Mouse (Mus musculus): ENCODE data around the gene Cgref1. TPM values are rescaled to one million over a fixed set of nuclear protein-coding genes. Genes with fewer than 3 reads are reported as not detected.
A peak's percentile ranks its signal among the peaks of the same experiment; 100 is the strongest.

Cgref1 gene
- polyA plus RNA-seq (2012; rRNA removed), result 25.2 and 26.3 TPM in 2 replicates

- Histone ChIP-seq H3K4me1 (ENCODE audit: control insufficient read depth, insufficient read depth, low read length) (peaks cover 6% of the 10 kb centered on the region; the same call in 1 of the 2 replicates), H3K27ac (ENCODE audit: insufficient read depth, low read length) (no peak within 1 kb of the TSS), H3K4me3 (ENCODE audit: insufficient read depth, low read length) (peak within 1 kb of the TSS; percentile 32)
- TF ChIP-seq CTCF (IDR thresholded peaks at IDR 0.05; ENCODE audit: extremely low read depth, insufficient read depth, low read length) (peak; percentile 15; the same call in 1 of the 2 replicates), POLR2A (IDR thresholded peaks at IDR 0.05; ENCODE audit: extremely low read depth, insufficient read depth, low read length) (peak; percentile 56)
These were observed at the start of gene Cgref1 for GRCm38 (mm10) chr5:30944956-30945781. Gene Cgref1 (minus strand): TSS chr5:30945591.

DNA sequence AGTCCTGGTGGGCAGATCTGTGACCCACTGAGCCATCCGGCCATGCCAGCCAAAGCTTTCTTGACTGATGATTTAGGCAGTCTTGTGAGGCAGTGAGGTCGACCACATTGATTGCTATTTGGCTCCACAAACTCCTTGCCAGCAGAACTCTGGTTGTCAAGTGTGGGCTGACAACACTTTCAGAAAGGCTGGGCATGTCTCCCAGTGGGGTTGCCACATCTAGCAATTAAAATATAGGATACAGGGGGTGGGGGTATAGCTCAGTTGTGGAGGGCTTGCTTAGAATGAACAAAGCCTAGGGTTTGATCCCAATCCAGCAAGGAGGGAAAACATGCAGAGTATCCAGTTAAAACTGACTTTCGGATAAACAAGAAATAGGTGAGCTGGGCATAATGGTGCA, 48.7 kb upstream of the Cgref1 start:
- no peak for TF ChIP-seq CTCF (IDR thresholded peaks at IDR 0.05; ENCODE audit: extremely low read depth, insufficient read depth, low read length)
- no peak for TF ChIP-seq POLR2A (IDR thresholded peaks at IDR 0.05; ENCODE audit: extremely low read depth, insufficient read depth, low read length)
- Histone ChIP-seq H3K4me3 (ENCODE audit: insufficient read depth, low read length) (no peak overlapping the region), H3K4me1 (ENCODE audit: control insufficient read depth, insufficient read depth, low read length) (peaks cover 11% of the 10 kb centered on the region), H3K27ac (ENCODE audit: insufficient read depth, low read length) (peak overlapping the region; percentile 76)

- H3K27ac ChIP-seq (ENCODE audit: insufficient read depth, low read length), result no peak overlapping the region
- H3K4me1 ChIP-seq (ENCODE audit: control insufficient read depth, insufficient read depth, low read length), result peaks cover 11% of the 10 kb centered on the region
- no peak for TF ChIP-seq CTCF (IDR thresholded peaks at IDR 0.05; ENCODE audit: extremely low read depth, insufficient read depth, low read length)
- TF ChIP-seq POLR2A (IDR thresholded peaks at IDR 0.05; ENCODE audit: extremely low read depth, insufficient read depth, low read length), result no peak
- no peak overlapping the region for H3K4me3 ChIP-seq (ENCODE audit: insufficient read depth, low read length)
These were observed 47.7 kb upstream of the Cgref1 start for GRCm38 (mm10) chr5:30992980-30993676.

DNA sequence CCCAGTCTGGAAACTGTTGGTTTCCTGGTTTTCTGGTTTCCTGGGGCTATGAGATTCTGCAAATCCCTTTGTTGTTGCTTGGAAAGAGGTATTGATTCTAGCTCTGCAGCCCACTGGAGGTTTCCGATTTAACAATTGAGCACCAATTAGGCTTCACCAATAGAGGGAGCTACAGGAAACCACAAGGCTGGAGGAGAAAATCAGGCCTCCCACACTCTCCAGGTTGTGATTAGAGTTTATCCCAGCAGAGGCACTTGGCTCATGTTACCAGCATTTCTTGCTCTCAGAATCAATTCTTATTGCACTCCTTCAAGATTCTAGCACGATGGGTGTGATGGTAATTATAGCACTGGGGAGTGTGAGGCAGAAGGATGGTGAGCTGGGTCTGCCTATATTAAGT, 37.0 kb upstream of the Cgref1 start:
- H3K4me1 ChIP-seq (ENCODE audit: control insufficient read depth, insufficient read depth, low read length), result no peaks in the 10 kb centered on the region
- TF ChIP-seq CTCF (IDR thresholded peaks at IDR 0.05; ENCODE audit: extremely low read depth, insufficient read depth, low read length), result peak; percentile 70
- no peak for TF ChIP-seq POLR2A (IDR thresholded peaks at IDR 0.05; ENCODE audit: extremely low read depth, insufficient read depth, low read length)
- no peak overlapping the region for H3K4me3 ChIP-seq (ENCODE audit: insufficient read depth, low read length)
- H3K27ac ChIP-seq (ENCODE audit: insufficient read depth, low read length), result no peak overlapping the region; the same call in 1 of the 2 replicates

DNA sequence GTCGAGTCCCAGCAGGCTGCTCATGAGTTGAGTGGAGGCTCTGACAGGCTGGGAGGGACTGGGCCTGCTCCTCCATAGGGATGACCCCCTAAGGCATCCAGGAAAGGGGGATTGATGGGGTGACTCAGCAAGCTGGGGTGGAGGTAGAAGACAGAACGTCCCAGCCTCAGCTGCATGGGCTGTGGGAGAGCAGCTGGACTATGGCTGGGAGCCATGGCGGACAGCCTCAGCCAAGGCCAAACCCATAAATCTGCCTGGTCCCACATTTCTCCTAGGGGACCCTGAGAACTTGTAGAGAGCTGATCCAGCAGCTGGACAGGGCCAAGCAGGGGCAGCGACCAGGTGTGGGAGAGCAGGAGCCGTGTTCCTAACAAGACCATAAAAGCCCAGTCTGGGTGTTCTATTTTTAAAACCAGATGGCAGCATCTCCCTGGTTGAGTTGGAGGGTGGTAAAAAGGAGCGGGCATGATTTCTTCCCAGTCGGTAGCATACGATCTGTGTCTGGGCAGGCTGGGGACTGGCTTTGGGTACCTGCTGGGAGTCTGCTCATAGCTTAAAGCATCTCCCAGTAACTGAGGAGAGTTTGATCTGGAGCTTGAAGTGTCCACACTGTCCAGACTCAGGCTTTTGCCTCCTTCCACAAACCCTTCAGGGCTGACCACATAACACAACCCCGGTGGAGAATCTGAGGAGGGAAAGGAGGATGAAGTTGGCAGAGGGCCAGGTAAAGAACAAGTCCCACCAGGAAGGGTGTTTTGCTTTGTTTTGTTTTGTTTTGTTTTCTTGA, 29.7 kb upstream of the Cgref1 start:
- Histone ChIP-seq H3K4me1 (ENCODE audit: control insufficient read depth, insufficient read depth, low read length) (0 out of 2 replicates have a peak, but pooled peaks cover 3% of the 10 kb centered on the region), H3K4me3 (ENCODE audit: insufficient read depth, low read length) (no peak overlapping the region), H3K27ac (ENCODE audit: insufficient read depth, low read length) (no peak overlapping the region)
- TF ChIP-seq CTCF (IDR thresholded peaks at IDR 0.05; ENCODE audit: extremely low read depth, insufficient read depth, low read length) (no peak), POLR2A (IDR thresholded peaks at IDR 0.05; ENCODE audit: extremely low read depth, insufficient read depth, low read length) (no peak)

- no peak overlapping the region for H3K4me3 ChIP-seq (ENCODE audit: insufficient read depth, low read length)
- no peak overlapping the region for H3K27ac ChIP-seq (ENCODE audit: insufficient read depth, low read length)
- TF ChIP-seq CTCF (IDR thresholded peaks at IDR 0.05; ENCODE audit: extremely low read depth, insufficient read depth, low read length) (no peak), POLR2A (IDR thresholded peaks at IDR 0.05; ENCODE audit: extremely low read depth, insufficient read depth, low read length) (no peak)
- H3K4me1 ChIP-seq (ENCODE audit: control insufficient read depth, insufficient read depth, low read length), result peaks cover 3% of the 10 kb centered on the region; the same call in 1 of the 2 replicates
These were observed 24.0 kb upstream of the Cgref1 start for GRCm38 (mm10) chr5:30969440-30969839.

GRCm38 (mm10) chr5:30968416-30968815, 23.0 kb upstream of the Cgref1 start, which contains the start of gene Tcf23:
Gene Tcf23 (plus strand): TSS chr5:30968662.
- no peak within 1 kb of the TSS for H3K27ac ChIP-seq (ENCODE audit: insufficient read depth, low read length)
- TF ChIP-seq CTCF (IDR thresholded peaks at IDR 0.05; ENCODE audit: extremely low read depth, insufficient read depth, low read length) (no peak), POLR2A (IDR thresholded peaks at IDR 0.05; ENCODE audit: extremely low read depth, insufficient read depth, low read length) (no peak)
- peaks cover 3% of the 10 kb centered on the region; the same call in 1 of the 2 replicates for H3K4me1 ChIP-seq (ENCODE audit: control insufficient read depth, insufficient read depth, low read length)
- H3K4me3 ChIP-seq (ENCODE audit: insufficient read depth, low read length), result no peak within 1 kb of the TSS

DNA sequence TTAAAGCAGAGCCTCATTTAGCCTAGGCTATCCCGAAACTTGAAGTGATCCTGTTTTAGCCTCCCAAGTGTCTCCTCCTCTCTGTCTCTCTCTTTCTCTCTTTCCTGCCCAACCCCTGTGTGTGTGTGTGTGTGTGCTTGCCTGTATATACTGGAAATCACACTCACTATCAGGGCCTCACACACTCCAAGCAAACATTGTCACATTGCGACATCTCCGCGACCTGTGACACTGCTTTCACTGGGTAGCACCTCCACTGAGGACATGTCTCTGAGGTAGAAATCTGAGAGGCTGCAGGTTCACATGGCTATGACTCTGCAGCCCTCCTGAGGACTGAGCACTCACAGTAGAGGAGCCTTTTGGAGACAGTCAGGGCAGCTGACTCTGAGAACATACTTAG, 20.8 kb upstream of the Cgref1 start:
- TF ChIP-seq POLR2A (IDR thresholded peaks at IDR 0.05; ENCODE audit: extremely low read depth, insufficient read depth, low read length) (no peak), CTCF (IDR thresholded peaks at IDR 0.05; ENCODE audit: extremely low read depth, insufficient read depth, low read length) (no peak)
- Histone ChIP-seq H3K4me3 (ENCODE audit: insufficient read depth, low read length) (no peak overlapping the region), H3K4me1 (ENCODE audit: control insufficient read depth, insufficient read depth, low read length) (peaks cover 3% of the 10 kb centered on the region; the same call in 1 of the 2 replicates), H3K27ac (ENCODE audit: insufficient read depth, low read length) (no peak overlapping the region)

DNA sequence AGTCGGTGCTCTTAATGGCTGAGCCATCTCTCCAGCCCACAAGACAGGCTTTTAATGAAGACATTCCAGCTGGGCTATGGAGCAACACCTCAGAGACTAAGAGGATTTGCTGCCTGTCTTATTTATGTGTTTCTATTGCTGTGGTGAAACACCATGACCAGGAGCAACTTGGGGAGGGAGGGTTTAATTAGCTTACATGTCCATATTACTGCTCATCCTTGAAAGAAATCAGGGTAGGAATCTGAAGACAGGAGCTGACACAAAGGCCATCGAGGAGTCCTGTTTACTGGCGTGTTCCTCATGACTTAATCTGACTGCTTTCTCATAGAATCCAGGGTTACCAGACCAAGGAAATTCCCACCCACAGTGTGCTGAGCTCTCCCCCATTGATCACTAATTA, 18.5 kb upstream of the Cgref1 start:
- no peak for TF ChIP-seq POLR2A (IDR thresholded peaks at IDR 0.05; ENCODE audit: extremely low read depth, insufficient read depth, low read length)
- TF ChIP-seq CTCF (IDR thresholded peaks at IDR 0.05; ENCODE audit: extremely low read depth, insufficient read depth, low read length), result no peak
- H3K4me3 ChIP-seq (ENCODE audit: insufficient read depth, low read length), result no peak overlapping the region
- H3K4me1 ChIP-seq (ENCODE audit: control insufficient read depth, insufficient read depth, low read length), result peaks cover 6% of the 10 kb centered on the region
- no peak overlapping the region for H3K27ac ChIP-seq (ENCODE audit: insufficient read depth, low read length)
